21 mouse cellular contexts compared by ENCODE assay signal in genomic region chr17:63718972-63719715, GRCm38 (mm10).
DNase-seq lines count a peak whose midpoint lies in the region; ATAC-seq lines count a peak whose summit lies in the region.
"Had no signal": no experiment of that assay in that cellular context is flagged by ENCODE, and none has a peak within 500 bp of the region (broad histone marks: within the 10 kb centered on the region; RNA-seq: fewer than 3 reads in every experiment).

No protein-coding gene starts in this region.

- ATAC-seq in forebrain, embryonic 13.5 days, result peak; percentile 53; the same call in 1 of the 2 replicates
- ATAC-seq in kidney, embryonic 16.5 days (ENCODE audit: low FRiP score, low TSS enrichment), result 0 out of 2 replicates have a peak, but pooled peaks have one; percentile 29
- peak; percentile 64 for ATAC-seq in hindbrain, embryonic 16.5 days
- ATAC-seq in neural tube, embryonic 13.5 days (ENCODE audit: low read depth), result peak; percentile 93
- ATAC-seq in midbrain, embryonic 11.5 days (ENCODE audit: low FRiP score), result no peak
- ATAC-seq in heart, embryonic 11.5 days (replicated peaks; ENCODE audit: insufficient number of reproducible peaks, low FRiP score, low TSS enrichment), result no peak
- ATAC-seq: CD4-positive, CD25-positive, alpha-beta regulatory T cell, adult 4 months; intestine, embryonic 15.5 days; lung, postnatal 0 days; Patski had no signal

- no peak for DNase-seq in forebrain, embryonic 10.5 days (ENCODE audit: extremely low spot score, low spot score)
- no peak for DNase-seq in kidney, postnatal 14 days
- no peak for DNase-seq in midbrain, embryonic 11.5 days (ENCODE audit: low spot score, missing footprints)
- DNase-seq: adrenal gland, postnatal 10 days; embryo, embryonic 11 days; layer of hippocampus, postnatal 36 days; liver; midbrain, embryonic 14.5 days; right cerebral cortex, postnatal 14 days; spleen, adult 18-20 months; thymus, postnatal 4 days had no signal

- 74% methylated on average over 16 of the region's 16 CpGs for WGBS in forebrain, embryonic 13.5 days
- 92% methylated on average over 16 of the region's 16 CpGs for WGBS in forebrain, embryonic 10.5 days
- WGBS in kidney, embryonic 16.5 days, result 43% methylated on average over 16 of the region's 16 CpGs
- WGBS in hindbrain, embryonic 16.5 days, result 46% methylated on average over 16 of the region's 16 CpGs
- 38% methylated on average over 16 of the region's 16 CpGs for WGBS in neural tube, embryonic 13.5 days
- WGBS in midbrain, embryonic 11.5 days, result 87% methylated on average over 16 of the region's 16 CpGs
- 82% methylated on average over 16 of the region's 16 CpGs for whole genome bisulfite sequencing in heart, embryonic 11.5 days (ENCODE audit: insufficient replicate concordance)

- no peak overlapping the region for H3K4me3 ChIP-seq in forebrain, embryonic 13.5 days
- no peak overlapping the region for H3K4me3 ChIP-seq in forebrain, embryonic 10.5 days
- no peak overlapping the region for H3K4me3 ChIP-seq in kidney, embryonic 16.5 days (ENCODE audit: low read length)
- no peak overlapping the region for H3K4me3 ChIP-seq in hindbrain, embryonic 16.5 days (ENCODE audit: low read length)
- no peak overlapping the region for H3K4me3 ChIP-seq in neural tube, embryonic 13.5 days
- no peak overlapping the region for H3K4me3 ChIP-seq in midbrain, embryonic 11.5 days (ENCODE audit: low read depth, low read length)
- no peak overlapping the region for H3K4me3 ChIP-seq in heart, embryonic 11.5 days (ENCODE audit: low read depth, low read length)
- H3K4me3 ChIP-seq: heart, embryonic 12.5 days; intestine, embryonic 15.5 days had no signal

- no peaks in the 10 kb centered on the region for H3K27me3 ChIP-seq in forebrain, embryonic 13.5 days
- H3K27me3 ChIP-seq in forebrain, embryonic 10.5 days (ENCODE audit: poor library complexity, severe bottlenecking), result no peaks in the 10 kb centered on the region
- peaks cover 4% of the 10 kb centered on the region; the same call in 1 of the 2 replicates for H3K27me3 ChIP-seq in kidney, embryonic 16.5 days (ENCODE audit: insufficient read depth, low read length)
- no peaks in the 10 kb centered on the region for H3K27me3 ChIP-seq in hindbrain, embryonic 16.5 days (replicated peaks; ENCODE audit: control insufficient read depth, insufficient read depth, low read length)
- no peaks in the 10 kb centered on the region for H3K27me3 ChIP-seq in neural tube, embryonic 13.5 days
- H3K27me3 ChIP-seq in midbrain, embryonic 11.5 days (ENCODE audit: control insufficient read depth, insufficient read depth, low read length), result no peaks in the 10 kb centered on the region
- H3K27me3 ChIP-seq in heart, embryonic 11.5 days (ENCODE audit: control insufficient read depth, insufficient read depth, low read length), result no peaks in the 10 kb centered on the region
- H3K27me3 ChIP-seq: heart, embryonic 12.5 days; intestine, embryonic 15.5 days; Patski had no signal

- H3K27ac ChIP-seq in forebrain, embryonic 13.5 days, result no peak overlapping the region
- H3K27ac ChIP-seq in forebrain, embryonic 10.5 days, result no peak overlapping the region
- no peak overlapping the region for H3K27ac ChIP-seq in kidney, embryonic 16.5 days (ENCODE audit: low read length)
- no peak overlapping the region for H3K27ac ChIP-seq in hindbrain, embryonic 16.5 days (ENCODE audit: low read depth, low read length)
- H3K27ac ChIP-seq in neural tube, embryonic 13.5 days (replicated peaks), result peak overlapping the region; percentile 87
- no peak overlapping the region for H3K27ac ChIP-seq in midbrain, embryonic 11.5 days (ENCODE audit: low read depth, low read length)
- H3K27ac ChIP-seq in heart, embryonic 11.5 days (ENCODE audit: low read depth, low read length), result no peak overlapping the region
- H3K27ac ChIP-seq: intestine, embryonic 15.5 days had no signal

- no peak overlapping the region for H3K4me2 ChIP-seq in forebrain, embryonic 13.5 days
- no peak overlapping the region for H3K4me2 ChIP-seq in kidney, embryonic 16.5 days (replicated peaks; ENCODE audit: low read depth, low read length)
- no peak overlapping the region for H3K4me2 ChIP-seq in hindbrain, embryonic 16.5 days (ENCODE audit: low read length)
- H3K4me2 ChIP-seq in neural tube, embryonic 13.5 days, result 0 out of 2 replicates have a peak overlapping the region, but pooled peaks have one; percentile 20
- H3K4me2 ChIP-seq in midbrain, embryonic 11.5 days, result no peak overlapping the region
- H3K4me2 ChIP-seq in heart, embryonic 11.5 days, result no peak overlapping the region
- H3K4me2 ChIP-seq: heart, embryonic 12.5 days; intestine, embryonic 15.5 days had no signal

- H3K9me3 ChIP-seq in forebrain, embryonic 13.5 days (replicated peaks), result no peaks in the 10 kb centered on the region
- no peaks in the 10 kb centered on the region for H3K9me3 ChIP-seq in forebrain, embryonic 10.5 days
- H3K9me3 ChIP-seq in kidney, embryonic 16.5 days (ENCODE audit: low read length), result no peaks in the 10 kb centered on the region
- no peaks in the 10 kb centered on the region for H3K9me3 ChIP-seq in hindbrain, embryonic 16.5 days (ENCODE audit: control insufficient read depth, low read length)
- no peaks in the 10 kb centered on the region for H3K9me3 ChIP-seq in neural tube, embryonic 13.5 days
- no peaks in the 10 kb centered on the region for H3K9me3 ChIP-seq in midbrain, embryonic 11.5 days (ENCODE audit: control insufficient read depth, low read length)
- H3K9me3 ChIP-seq in heart, embryonic 11.5 days (replicated peaks; ENCODE audit: control insufficient read depth, low read length), result no peaks in the 10 kb centered on the region
- H3K9me3 ChIP-seq: heart, embryonic 12.5 days; intestine, embryonic 15.5 days had no signal

- H3K4me1 ChIP-seq in forebrain, embryonic 13.5 days, result peaks cover 16% of the 10 kb centered on the region
- no peaks in the 10 kb centered on the region for H3K4me1 ChIP-seq in forebrain, embryonic 10.5 days
- no peaks in the 10 kb centered on the region for H3K4me1 ChIP-seq in kidney, embryonic 16.5 days (ENCODE audit: insufficient read depth, low read length)
- peaks cover 5% of the 10 kb centered on the region for H3K4me1 ChIP-seq in hindbrain, embryonic 16.5 days (ENCODE audit: control insufficient read depth, insufficient read depth, low read depth, low read length)
- peaks cover 48% of the 10 kb centered on the region for H3K4me1 ChIP-seq in neural tube, embryonic 13.5 days (replicated peaks)
- no peaks in the 10 kb centered on the region for H3K4me1 ChIP-seq in midbrain, embryonic 11.5 days (ENCODE audit: control insufficient read depth, insufficient read depth, low read length)
- H3K4me1 ChIP-seq in heart, embryonic 11.5 days (ENCODE audit: control insufficient read depth, insufficient read depth, low read length), result no peaks in the 10 kb centered on the region
- H3K4me1 ChIP-seq: heart, embryonic 12.5 days; intestine, embryonic 15.5 days had no signal

- H3K36me3 ChIP-seq in forebrain, embryonic 13.5 days (ENCODE audit: poor library complexity, severe bottlenecking), result no peaks in the 10 kb centered on the region
- H3K36me3 ChIP-seq in forebrain, embryonic 10.5 days (replicated peaks), result no peaks in the 10 kb centered on the region
- H3K36me3 ChIP-seq in kidney, embryonic 16.5 days (ENCODE audit: insufficient read depth, low read length), result no peaks in the 10 kb centered on the region
- no peaks in the 10 kb centered on the region for H3K36me3 ChIP-seq in hindbrain, embryonic 16.5 days (ENCODE audit: control insufficient read depth, insufficient read depth, low read length)
- H3K36me3 ChIP-seq in neural tube, embryonic 13.5 days, result no peaks in the 10 kb centered on the region
- no peaks in the 10 kb centered on the region for H3K36me3 ChIP-seq in midbrain, embryonic 11.5 days (ENCODE audit: control insufficient read depth, insufficient read depth, low read length)
- no peaks in the 10 kb centered on the region for H3K36me3 ChIP-seq in heart, embryonic 11.5 days (ENCODE audit: control insufficient read depth, insufficient read depth, low read length)
- H3K36me3 ChIP-seq: heart, embryonic 12.5 days; intestine, embryonic 15.5 days had no signal

- no peak overlapping the region for H3K9ac ChIP-seq in forebrain, embryonic 13.5 days
- H3K9ac ChIP-seq in kidney, embryonic 16.5 days (replicated peaks; ENCODE audit: low read length), result no peak overlapping the region
- H3K9ac ChIP-seq in hindbrain, embryonic 16.5 days (ENCODE audit: low read depth, low read length), result no peak overlapping the region
- H3K9ac ChIP-seq in neural tube, embryonic 13.5 days, result no peak overlapping the region
- no peak overlapping the region for H3K9ac ChIP-seq in midbrain, embryonic 11.5 days (ENCODE audit: low read length)
- H3K9ac ChIP-seq in heart, embryonic 11.5 days (ENCODE audit: low read depth, low read length), result no peak overlapping the region
- H3K9ac ChIP-seq: heart, embryonic 12.5 days; intestine, embryonic 15.5 days had no signal

Comparison
In these comparisons a context has a peak if more than half of its experiments do, and no peak if none do; other contexts are left out.
1. ATAC-seq: peak in forebrain, embryonic 13.5 days (single experiment), kidney, embryonic 16.5 days (single experiment), hindbrain, embryonic 16.5 days (single experiment) and neural tube, embryonic 13.5 days (single experiment); none in midbrain, embryonic 11.5 days (single experiment) and heart, embryonic 11.5 days (single experiment).